Mouse (Mus musculus): ENCODE measurements around the gene Cdhr2.

- no peak for TF ChIP-seq MYOD1 (IDR thresholded peaks at IDR 0.05; ENCODE audit: control insufficient read depth, insufficient read length, low read depth)
- TF ChIP-seq CEBPB (IDR thresholded peaks at IDR 0.05; ENCODE audit: low read depth): no peak
- no peak for TF ChIP-seq CTCF (IDR thresholded peaks at IDR 0.05; ENCODE audit: control insufficient read depth, insufficient read depth, insufficient read length)
- no peak for TF ChIP-seq USF1 (IDR thresholded peaks at IDR 0.05; ENCODE audit: low read depth)
- no peak for TF ChIP-seq MAX (IDR thresholded peaks at IDR 0.05)
These were observed 16.9 kb upstream of the Cdhr2 start for GRCm38 (mm10) chr13:54684140-54684896.
